Mouse (Mus musculus) MEL (cell line): Measurements from ENCODE around the gene Klrk1.

Experiments used
- CTCF ChIP-seq, 3 experiments: IDR thresholded peaks in 2 of 3; conservative IDR thresholded peaks in 1 of 3; 2 replicates each; pipeline ENCODE4 v1.5.1; 2011 to 2012; ENCODE audit warnings: low read length in 3 of 3, low read depth in 2 of 3, mild to moderate bottlenecking in 2 of 3, improper control_type of control experiment in 1 of 3, inconsistent platforms in 1 of 3, mixed read lengths in 1 of 3, moderate library complexity in 1 of 3; ENCODE audit not compliant: control insufficient read depth in 1 of 3, insufficient read depth in 1 of 3, poor library complexity in 1 of 3, severe bottlenecking in 1 of 3
- EP300 ChIP-seq, 2 experiments: IDR thresholded peaks; 2 replicates each; pipeline ENCODE4 v1.6.1; 2011; ENCODE audit warnings: improper control_type of control experiment in 2 of 2, low read length in 2 of 2, low read depth in 1 of 2, mild to moderate bottlenecking in 1 of 2
- GATA1 ChIP-seq: IDR thresholded peaks from 2 replicates; pipeline ENCODE4 v1.6.1; 2011; ENCODE audit warnings: low read depth, low read length, improper control_type of control experiment
- HCFC1 ChIP-seq: IDR thresholded peaks from 2 replicates; pipeline ENCODE4 v1.6.1; 2012; ENCODE audit warnings: low read depth, mild to moderate bottlenecking, inconsistent platforms, low read length, improper control_type of control experiment, moderate library complexity
- JUND ChIP-seq: IDR thresholded peaks from 2 replicates; pipeline ENCODE4 v1.6.1; 2011; ENCODE audit warnings: low read depth, mild to moderate bottlenecking, improper control_type of control experiment, low read length
- MAZ ChIP-seq: IDR thresholded peaks from 2 replicates; pipeline ENCODE4 v1.6.1; 2012; ENCODE audit warnings: low read depth, mild to moderate bottlenecking, inconsistent platforms, low read length, improper control_type of control experiment
- MXI1 ChIP-seq: IDR thresholded peaks from 2 replicates; pipeline ENCODE4 v1.6.1; 2011; ENCODE audit warnings: mild to moderate bottlenecking, low read depth, low read length, improper control_type of control experiment
- MYB ChIP-seq: IDR thresholded peaks from 2 replicates; pipeline ENCODE4 v1.6.1; 2011; ENCODE audit warnings: mild to moderate bottlenecking, low read depth, low read length, improper control_type of control experiment
- NELFE ChIP-seq: IDR thresholded peaks from 2 replicates; pipeline ENCODE4 v1.6.1; 2011; ENCODE audit warnings: low read depth, low read length, improper control_type of control experiment
- POLR2A ChIP-seq, 2 experiments: IDR thresholded peaks; 2 replicates each; pipeline ENCODE4 v1.6.1; 2011 to 2012; ENCODE audit warnings: low read length in 2 of 2, mild to moderate bottlenecking in 2 of 2, control low read depth in 1 of 2, improper control_type of control experiment in 1 of 2, low read depth in 1 of 2, moderate library complexity in 1 of 2; ENCODE audit not compliant: control insufficient read depth in 1 of 2, insufficient read depth in 1 of 2, poor library complexity in 1 of 2
- SIN3A ChIP-seq: IDR thresholded peaks from 2 replicates; pipeline ENCODE4 v1.6.1; 2012; ENCODE audit warnings: low read length, improper control_type of control experiment, inconsistent platforms
- USF1 ChIP-seq: IDR thresholded peaks from 2 replicates; pipeline ENCODE4 v1.6.1; 2014; ENCODE audit warnings: low read depth, mild to moderate bottlenecking, inconsistent platforms, low read length, improper control_type of control experiment, moderate library complexity
- USF2 ChIP-seq, 2 experiments: IDR thresholded peaks; 2 replicates each; pipeline ENCODE4 v1.6.1; 2011 to 2012; ENCODE audit warnings: improper control_type of control experiment in 2 of 2, low read length in 2 of 2, borderline replicate concordance in 1 of 2, inconsistent platforms in 1 of 2, low read depth in 1 of 2, mild to moderate bottlenecking in 1 of 2; ENCODE audit not compliant: insufficient read depth in 1 of 2
- ZKSCAN1 ChIP-seq: IDR thresholded peaks from 2 replicates; pipeline ENCODE4 v1.6.1; 2012; ENCODE audit warnings: low read depth, mild to moderate bottlenecking, inconsistent platforms, low read length, improper control_type of control experiment, moderate library complexity

DNA sequence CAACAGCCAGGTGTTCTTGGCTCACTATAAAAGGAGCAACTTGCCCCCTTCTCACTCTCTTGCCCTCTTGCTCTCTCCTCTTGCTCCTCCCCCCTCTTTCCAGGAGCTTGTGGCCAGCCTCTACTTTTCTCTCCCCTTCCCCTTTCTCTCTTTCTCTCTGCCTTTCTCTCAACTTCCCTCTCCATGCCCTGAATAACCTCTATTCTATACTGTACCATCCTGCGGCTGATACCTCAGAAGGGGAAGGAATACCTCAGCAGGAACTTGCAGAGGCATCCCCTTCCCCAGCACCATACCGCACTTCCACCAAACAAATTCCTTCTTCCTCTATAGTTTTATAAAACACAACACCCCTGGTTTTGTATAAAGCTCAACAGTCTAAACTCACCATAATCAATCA is 58.4 kb downstream of the Klrk1 start:
- TF ChIP-seq MAZ = no peak
- TF ChIP-seq EP300 (IDR thresholded peaks at IDR 0.05; ENCODE audit: low read depth in 1 of 2, low read length in 2 of 2) = no peak
- no peak for TF ChIP-seq CTCF (IDR thresholded peaks at IDR 0.05 in 2 of 3, conservative IDR thresholded peaks at IDR 0.05 in 1 of 3; ENCODE audit: control insufficient read depth in 1 of 3, insufficient read depth in 1 of 3, low read depth in 2 of 3, low read length in 3 of 3, poor library complexity in 1 of 3, severe bottlenecking in 1 of 3)
- no peak for TF ChIP-seq GATA1
- TF ChIP-seq MXI1 = no peak
- TF ChIP-seq JUND = no peak
- no peak for TF ChIP-seq ZKSCAN1
- TF ChIP-seq USF2 (IDR thresholded peaks at IDR 0.05; ENCODE audit: borderline replicate concordance in 1 of 2, insufficient read depth in 1 of 2, low read depth in 1 of 2, low read length in 2 of 2) = no peak
- no peak for TF ChIP-seq SIN3A
- no peak for TF ChIP-seq USF1
- no peak for TF ChIP-seq POLR2A (IDR thresholded peaks at IDR 0.05; ENCODE audit: control insufficient read depth in 1 of 2, insufficient read depth in 1 of 2, low read depth in 1 of 2, low read length in 2 of 2, poor library complexity in 1 of 2)
- TF ChIP-seq HCFC1 = no peak
- TF ChIP-seq MYB = no peak
- TF ChIP-seq NELFE = no peak
